Mouse (Mus musculus): ENCODE data around the gene Fbxl17. TPM values are rescaled to one million over a fixed set of nuclear protein-coding genes. Genes with fewer than 3 reads are reported as not detected.

The Fbxl17 gene
- polyA plus RNA-seq, 1 experiment from 2014 or later = 5.6 TPM

DNA sequence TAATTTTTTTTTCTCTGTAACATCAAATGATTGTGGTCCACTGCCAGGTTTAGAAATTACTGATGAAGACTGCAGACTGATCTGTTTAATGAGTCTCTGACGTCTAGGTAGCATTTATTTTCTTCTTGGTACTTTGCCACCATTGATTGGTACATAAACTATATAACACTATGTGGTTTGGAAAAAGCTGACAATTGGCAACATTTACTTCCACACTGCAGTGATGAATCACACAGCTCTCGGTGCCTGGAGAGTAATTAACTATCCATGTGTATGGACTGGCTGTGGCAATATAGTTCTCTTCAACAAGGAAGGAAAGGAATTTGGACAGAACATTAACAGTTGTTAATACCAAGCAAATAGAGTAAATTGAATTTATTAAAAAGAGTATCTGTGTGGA, 404.3 kb downstream of the Fbxl17 start:
- Histone ChIP-seq H3K4me1 (no peaks in the 10 kb centered on the region), H3K4me3 (no peak overlapping the region), H3K27ac (no peak overlapping the region), H3K9ac (no peak overlapping the region), H3K27me3 (no peaks in the 10 kb centered on the region), H3K9me3 (replicated peaks) (no peaks in the 10 kb centered on the region), H3K36me3 (ENCODE audit: poor library complexity, severe bottlenecking) (no peaks in the 10 kb centered on the region), H3K4me2 (no peak overlapping the region)
- 53% methylated on average over 2 of the region's 2 CpGs for WGBS
- ATAC-seq = no peak

DNA sequence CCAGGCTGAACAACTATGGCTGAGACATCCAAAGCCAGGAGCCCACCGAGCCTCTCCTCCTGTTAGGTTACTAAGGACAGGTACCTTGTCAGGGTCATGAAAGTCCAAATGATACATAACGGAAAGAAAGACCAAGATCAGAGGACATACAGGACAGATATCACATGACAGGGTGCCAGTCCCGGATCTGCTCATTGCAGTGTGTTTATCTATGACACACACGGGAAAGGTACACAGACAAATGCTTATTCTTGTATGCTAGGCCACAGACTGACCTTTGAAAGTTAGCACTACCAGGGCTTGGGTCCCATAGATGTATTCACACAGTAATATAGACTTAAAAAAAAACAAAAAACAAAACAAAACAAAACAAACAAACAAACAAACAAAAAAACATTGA, 404.8 kb downstream of the Fbxl17 start:
- Histone ChIP-seq H3K27me3 (no peaks in the 10 kb centered on the region), H3K9ac (no peak overlapping the region), H3K4me3 (no peak overlapping the region), H3K4me1 (no peaks in the 10 kb centered on the region), H3K36me3 (ENCODE audit: poor library complexity, severe bottlenecking) (no peaks in the 10 kb centered on the region), H3K9me3 (replicated peaks) (no peaks in the 10 kb centered on the region), H3K27ac (no peak overlapping the region), H3K4me2 (no peak overlapping the region)
- no peak for ATAC-seq
- 94% methylated on average over 4 of the region's 4 CpGs for WGBS

DNA sequence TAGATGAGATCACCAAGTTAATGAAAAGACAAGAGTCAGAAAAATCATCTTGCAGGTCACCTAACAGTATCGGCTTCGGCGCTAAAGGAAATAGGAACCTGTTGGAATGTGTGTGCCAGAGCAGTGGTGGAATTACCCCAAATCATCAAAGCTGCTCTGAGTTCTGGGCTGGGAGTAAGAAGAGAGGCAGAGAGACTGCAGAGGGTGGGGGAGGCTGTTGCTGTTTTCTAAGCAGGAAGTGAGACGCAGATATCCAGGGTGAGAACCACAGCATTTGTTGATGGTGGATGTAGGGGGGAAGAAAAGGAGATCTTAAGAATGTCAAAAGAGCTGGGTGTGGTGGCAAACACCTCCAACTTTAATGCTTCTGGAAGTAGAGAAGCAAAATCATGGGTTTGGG, 406.6 kb downstream of the Fbxl17 start:
- Histone ChIP-seq H3K4me1 (no peaks in the 10 kb centered on the region), H3K36me3 (ENCODE audit: poor library complexity, severe bottlenecking) (no peaks in the 10 kb centered on the region), H3K4me2 (no peak overlapping the region), H3K9me3 (replicated peaks) (no peaks in the 10 kb centered on the region), H3K9ac (no peak overlapping the region), H3K27me3 (no peaks in the 10 kb centered on the region), H3K4me3 (no peak overlapping the region), H3K27ac (no peak overlapping the region)
- WGBS = 88% methylated on average over 4 of the region's 4 CpGs
- no peak for ATAC-seq

DNA sequence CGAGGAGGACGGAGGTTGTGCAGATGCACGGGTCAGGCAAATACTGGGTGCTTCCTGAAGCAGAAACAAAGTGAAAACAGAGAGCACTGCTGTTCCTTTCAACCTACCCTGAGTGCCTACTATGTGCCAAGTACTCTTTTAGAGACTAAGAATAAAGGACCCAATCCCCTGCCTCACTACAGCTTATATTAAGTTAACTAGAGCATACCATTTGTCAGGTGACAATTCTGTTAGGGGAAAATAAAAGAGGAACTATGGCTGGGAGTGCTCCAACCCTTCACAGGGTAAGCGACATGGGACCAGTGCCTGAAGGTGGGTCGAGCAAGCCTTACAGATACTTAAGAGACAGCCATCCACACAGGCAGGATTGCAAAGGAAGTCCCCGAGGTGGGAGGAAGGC, 407.0 kb downstream of the Fbxl17 start:
- H3K27me3 ChIP-seq = no peaks in the 10 kb centered on the region
- no peak for ATAC-seq
- H3K4me3 ChIP-seq = no peak overlapping the region
- no peaks in the 10 kb centered on the region for H3K9me3 ChIP-seq (replicated peaks)
- no peaks in the 10 kb centered on the region for H3K36me3 ChIP-seq (ENCODE audit: poor library complexity, severe bottlenecking)
- H3K9ac ChIP-seq = no peak overlapping the region
- no peaks in the 10 kb centered on the region for H3K4me1 ChIP-seq
- 82% methylated on average over 6 of the region's 6 CpGs for WGBS
- no peak overlapping the region for H3K4me2 ChIP-seq
- no peak overlapping the region for H3K27ac ChIP-seq

DNA sequence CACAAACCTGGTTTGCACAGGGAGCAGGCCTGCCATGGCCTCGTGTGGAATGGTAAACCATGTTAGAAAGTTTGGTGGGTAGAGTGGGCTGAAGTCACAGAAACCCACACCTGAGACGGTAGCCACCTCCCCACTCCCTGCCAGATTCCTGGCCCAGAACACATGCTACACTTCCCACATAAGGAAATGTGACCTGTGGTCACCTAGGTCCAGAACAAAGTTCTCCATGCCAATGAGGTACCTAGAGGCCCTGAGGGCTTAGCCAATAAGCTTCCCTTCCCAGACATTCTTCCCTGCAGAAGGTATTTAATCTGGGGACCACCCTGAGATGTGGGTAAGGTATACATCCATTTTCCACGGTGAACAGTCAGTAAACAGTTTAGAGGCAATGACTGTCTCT, 409.7 kb downstream of the Fbxl17 start:
- WGBS = 81% methylated on average over 3 of the region's 3 CpGs
- Histone ChIP-seq H3K27me3 (no peaks in the 10 kb centered on the region), H3K4me1 (no peaks in the 10 kb centered on the region), H3K36me3 (ENCODE audit: poor library complexity, severe bottlenecking) (no peaks in the 10 kb centered on the region), H3K9ac (no peak overlapping the region), H3K4me3 (no peak overlapping the region), H3K27ac (no peak overlapping the region), H3K4me2 (no peak overlapping the region), H3K9me3 (replicated peaks) (no peaks in the 10 kb centered on the region)
- ATAC-seq = no peak

DNA sequence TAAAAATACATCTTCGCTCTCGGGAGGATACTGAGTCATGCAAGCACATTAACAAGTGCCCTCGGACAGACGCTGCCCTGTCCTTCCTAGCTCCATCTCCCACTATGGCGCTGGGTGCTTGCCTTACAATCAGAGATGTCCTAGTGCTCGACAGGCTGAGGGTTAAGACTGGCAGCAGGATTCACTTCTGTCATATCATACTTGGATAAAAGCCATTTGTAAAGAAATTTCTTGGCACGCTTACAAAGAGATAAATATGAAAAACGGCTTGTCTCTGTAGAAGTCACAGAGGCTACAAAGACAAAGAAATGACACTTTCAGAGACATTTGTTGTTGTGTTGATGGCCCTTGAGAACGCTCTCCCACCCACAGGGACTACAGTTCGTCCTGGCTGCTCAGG, 412.6 kb downstream of the Fbxl17 start:
- Histone ChIP-seq H3K36me3 (ENCODE audit: poor library complexity, severe bottlenecking) (no peaks in the 10 kb centered on the region), H3K27me3 (no peaks in the 10 kb centered on the region), H3K9ac (no peak overlapping the region), H3K4me2 (no peak overlapping the region), H3K4me1 (no peaks in the 10 kb centered on the region), H3K9me3 (replicated peaks) (no peaks in the 10 kb centered on the region), H3K4me3 (no peak overlapping the region), H3K27ac (no peak overlapping the region)
- 85% methylated on average over 10 of the region's 10 CpGs for WGBS
- no peak for ATAC-seq

DNA sequence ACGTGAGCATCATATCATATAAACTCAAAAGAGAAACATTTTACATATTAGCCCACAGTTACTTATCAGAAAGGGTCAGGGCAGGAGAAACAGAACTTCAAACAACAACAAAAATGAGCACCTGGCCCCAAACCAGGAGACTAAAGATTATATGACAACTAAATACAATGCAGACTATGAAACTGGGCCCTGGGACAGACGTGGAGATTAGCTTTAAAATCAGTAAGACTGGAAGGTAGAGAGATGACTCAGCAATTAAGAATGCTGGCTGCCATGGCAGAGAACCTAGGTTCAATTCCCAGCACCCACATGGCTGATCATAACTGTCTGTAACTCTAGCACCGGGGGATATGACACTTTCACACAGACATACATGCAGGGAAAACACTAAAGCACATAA, 413.3 kb downstream of the Fbxl17 start:
- Histone ChIP-seq H3K9ac (no peak overlapping the region), H3K27ac (no peak overlapping the region), H3K4me3 (no peak overlapping the region), H3K4me1 (no peaks in the 10 kb centered on the region), H3K27me3 (no peaks in the 10 kb centered on the region), H3K9me3 (replicated peaks) (no peaks in the 10 kb centered on the region), H3K36me3 (ENCODE audit: poor library complexity, severe bottlenecking) (no peaks in the 10 kb centered on the region), H3K4me2 (no peak overlapping the region)
- ATAC-seq = no peak
- WGBS = 76% methylated on average over 3 of the region's 3 CpGs

DNA sequence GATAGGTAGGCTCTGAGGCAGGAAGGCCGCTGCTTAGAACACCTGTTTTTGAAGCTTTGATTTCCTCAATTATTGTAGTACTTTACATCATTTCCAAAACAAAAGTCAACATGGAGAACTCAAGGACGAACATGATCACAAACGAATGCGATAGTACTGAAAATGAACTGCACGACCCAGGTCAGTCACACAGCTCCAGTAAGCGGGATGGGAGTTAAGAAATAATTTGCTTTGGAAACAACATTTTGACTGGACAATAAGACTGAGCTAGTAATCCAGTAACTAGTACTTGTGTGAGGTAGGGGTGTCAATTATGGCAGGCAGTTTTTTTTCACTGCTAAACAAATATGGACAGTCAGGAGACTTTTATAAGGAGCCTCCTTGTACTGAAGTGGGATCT, 414.6 kb downstream of the Fbxl17 start:
- H3K9ac ChIP-seq = no peak overlapping the region
- no peaks in the 10 kb centered on the region for H3K9me3 ChIP-seq (replicated peaks)
- no peaks in the 10 kb centered on the region for H3K27me3 ChIP-seq
- no peak overlapping the region for H3K4me3 ChIP-seq
- ATAC-seq = no peak
- no peak overlapping the region for H3K4me2 ChIP-seq
- 93% methylated on average over 6 of the region's 6 CpGs for WGBS
- no peaks in the 10 kb centered on the region for H3K36me3 ChIP-seq (ENCODE audit: poor library complexity, severe bottlenecking)
- no peak overlapping the region for H3K27ac ChIP-seq
- H3K4me1 ChIP-seq = no peaks in the 10 kb centered on the region

DNA sequence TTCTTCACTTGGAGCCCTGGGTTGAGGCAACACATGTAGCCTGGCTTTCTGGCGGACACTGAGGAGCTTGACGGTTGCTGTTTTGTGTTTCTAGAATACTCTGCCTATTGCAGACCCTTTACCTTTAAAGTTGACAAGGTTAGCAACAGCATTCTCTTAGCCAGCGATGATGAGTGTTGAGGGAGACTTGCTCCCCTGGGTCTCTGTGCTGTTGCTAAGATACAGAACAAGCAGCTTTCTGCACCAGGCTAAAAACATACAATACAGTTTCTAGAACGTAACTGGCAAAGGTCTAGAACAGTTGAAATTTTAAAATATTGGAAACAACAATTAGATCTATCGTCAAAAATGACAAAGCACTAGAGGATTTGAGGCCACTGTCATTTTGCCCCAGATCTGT, 420.7 kb downstream of the Fbxl17 start:
- Histone ChIP-seq H3K4me3 (no peak overlapping the region), H3K27ac (no peak overlapping the region), H3K4me2 (no peak overlapping the region), H3K36me3 (ENCODE audit: poor library complexity, severe bottlenecking) (no peaks in the 10 kb centered on the region), H3K27me3 (no peaks in the 10 kb centered on the region), H3K9ac (no peak overlapping the region), H3K9me3 (replicated peaks) (no peaks in the 10 kb centered on the region), H3K4me1 (peaks cover 28% of the 10 kb centered on the region)
- 63% methylated on average over 5 of the region's 5 CpGs for WGBS
- ATAC-seq = no peak

DNA sequence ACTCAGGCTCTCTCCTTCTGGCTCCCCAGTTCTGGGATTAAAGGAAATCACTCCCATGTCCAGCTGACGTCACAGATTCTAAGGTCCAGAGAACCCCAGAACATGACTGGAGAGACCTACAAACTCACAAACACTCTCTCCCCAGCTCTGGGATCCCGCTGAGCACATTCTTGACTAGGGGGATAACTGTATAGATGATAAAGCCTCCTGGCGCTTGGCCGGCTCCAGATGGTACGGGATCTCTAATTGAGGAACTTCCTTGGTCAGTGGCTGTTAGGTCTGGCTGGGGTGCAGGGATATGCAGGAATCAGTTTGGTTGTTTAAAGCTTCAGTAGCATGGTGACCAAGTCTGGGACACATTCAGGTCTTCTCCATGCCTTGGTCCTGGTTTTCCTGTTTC, 422.3 kb downstream of the Fbxl17 start:
- no peak for ATAC-seq
- Histone ChIP-seq H3K9me3 (replicated peaks) (no peaks in the 10 kb centered on the region), H3K4me3 (no peak overlapping the region), H3K27me3 (no peaks in the 10 kb centered on the region), H3K36me3 (ENCODE audit: poor library complexity, severe bottlenecking) (no peaks in the 10 kb centered on the region), H3K27ac (no peak overlapping the region), H3K9ac (no peak overlapping the region), H3K4me1 (peaks cover 28% of the 10 kb centered on the region), H3K4me2 (no peak overlapping the region)
- WGBS = 70% methylated on average over 5 of the region's 5 CpGs

DNA sequence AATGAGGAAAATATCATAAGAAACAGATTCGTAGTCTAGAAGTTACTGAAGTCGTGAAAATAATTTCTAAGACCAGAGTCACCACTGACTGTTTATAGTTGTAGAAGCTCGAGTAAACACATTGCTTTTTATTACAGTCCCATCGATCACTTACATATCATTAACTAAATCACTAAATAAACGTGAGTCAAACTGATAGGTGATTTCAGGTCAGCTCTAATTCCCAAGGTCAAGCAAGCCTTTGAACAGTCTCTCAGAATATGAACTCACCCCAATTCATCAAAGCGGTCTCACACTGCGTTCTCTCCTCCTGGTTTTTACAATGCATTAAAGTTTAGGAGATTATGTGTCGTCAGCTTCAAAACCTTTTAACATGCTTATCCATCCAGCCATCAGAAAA, 423.2 kb downstream of the Fbxl17 start:
- Histone ChIP-seq H3K4me2 (no peak overlapping the region), H3K27ac (no peak overlapping the region), H3K9me3 (replicated peaks) (no peaks in the 10 kb centered on the region), H3K36me3 (ENCODE audit: poor library complexity, severe bottlenecking) (no peaks in the 10 kb centered on the region), H3K9ac (no peak overlapping the region), H3K4me1 (peaks cover 28% of the 10 kb centered on the region), H3K4me3 (no peak overlapping the region), H3K27me3 (no peaks in the 10 kb centered on the region)
- no peak for ATAC-seq
- 44% methylated on average over 8 of the region's 8 CpGs for WGBS

DNA sequence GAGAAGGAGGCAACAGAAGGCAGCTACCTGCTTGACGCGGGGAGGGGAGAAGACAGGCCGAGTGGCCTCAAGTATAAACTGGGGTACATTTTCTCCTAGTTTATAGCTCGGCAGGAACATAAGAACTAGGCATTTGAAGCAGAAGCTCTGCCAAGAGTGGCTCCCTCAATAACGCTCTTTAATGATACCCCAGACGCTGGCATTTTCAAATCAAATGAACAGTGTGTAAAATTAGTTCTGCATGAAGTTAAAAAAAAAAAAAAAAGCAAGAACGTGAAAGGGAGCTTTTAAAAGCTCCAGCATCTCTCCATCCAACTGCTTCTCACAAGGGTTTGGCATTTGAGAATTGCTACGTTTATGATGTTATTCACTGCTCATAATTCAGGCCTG, 423.8 kb downstream of the Fbxl17 start:
- Histone ChIP-seq H3K36me3 (ENCODE audit: poor library complexity, severe bottlenecking) (no peaks in the 10 kb centered on the region), H3K4me2 (no peak overlapping the region), H3K27ac (no peak overlapping the region), H3K9ac (no peak overlapping the region), H3K27me3 (no peaks in the 10 kb centered on the region), H3K4me3 (no peak overlapping the region), H3K9me3 (replicated peaks) (no peaks in the 10 kb centered on the region), H3K4me1 (peaks cover 34% of the 10 kb centered on the region)
- ATAC-seq = no peak
- WGBS = 45% methylated on average over 8 of the region's 8 CpGs

DNA sequence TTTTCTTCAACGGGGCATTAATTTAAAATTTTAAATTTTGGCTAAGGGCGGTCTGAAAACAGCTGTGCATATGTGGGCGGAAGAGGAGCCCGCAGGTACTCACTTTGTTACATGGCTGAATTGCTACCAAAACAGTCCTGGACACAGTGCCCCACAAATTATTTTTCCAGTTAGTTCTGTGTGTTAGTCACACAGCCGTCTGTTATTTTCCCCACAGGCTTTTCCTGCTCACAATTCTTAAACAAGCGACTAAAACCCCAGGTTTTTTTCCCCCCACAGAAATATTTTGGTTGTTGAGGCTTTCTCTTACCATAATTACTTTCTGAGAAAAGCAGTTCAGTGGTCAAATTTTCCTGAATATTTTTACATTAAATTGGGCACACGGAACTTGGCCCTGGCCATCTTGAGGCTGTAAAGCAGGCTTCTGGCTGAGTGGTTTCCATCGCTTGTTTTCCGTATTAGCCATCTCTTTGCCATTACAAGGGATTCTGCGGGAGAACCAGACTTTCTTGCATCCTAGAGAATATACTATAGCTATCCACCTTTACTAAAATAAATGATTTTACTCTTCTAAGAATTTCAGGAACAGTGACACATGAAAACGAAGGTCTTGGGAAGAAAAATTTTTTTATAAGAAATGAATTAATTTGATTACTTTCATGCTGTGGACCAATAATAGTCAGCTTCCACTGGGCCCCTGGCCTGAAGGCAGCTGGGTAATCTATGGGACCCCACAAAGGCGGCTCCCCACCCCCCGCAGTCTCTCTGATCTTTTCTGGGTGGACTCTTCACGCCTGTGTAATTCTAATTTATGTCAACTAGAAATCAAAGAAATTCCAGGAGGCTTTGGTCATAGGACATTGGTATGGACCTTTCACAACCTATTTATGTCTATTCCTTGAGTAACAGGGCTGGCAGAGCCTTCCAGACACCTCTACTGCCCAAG, 424.5 kb downstream of the Fbxl17 start:
- H3K4me1 ChIP-seq = peaks cover 40% of the 10 kb centered on the region
- H3K4me2 ChIP-seq = no peak overlapping the region
- H3K4me3 ChIP-seq = no peak overlapping the region
- no peak for ATAC-seq
- no peaks in the 10 kb centered on the region for H3K36me3 ChIP-seq (ENCODE audit: poor library complexity, severe bottlenecking)
- H3K9me3 ChIP-seq (replicated peaks) = no peaks in the 10 kb centered on the region
- H3K27me3 ChIP-seq = no peaks in the 10 kb centered on the region
- WGBS = 57% methylated on average over 14 of the region's 14 CpGs
- no peak overlapping the region for H3K27ac ChIP-seq
- no peak overlapping the region for H3K9ac ChIP-seq
